Mouse (Mus musculus) lung, adult 2 months (tissue): ENCODE measurements around the gene Spsb4.

Experiments
- CTCF ChIP-seq: fragments of 200-500 bp; IDR thresholded peaks from 2 replicates; pipeline ENCODE4 v1.5.1; 2011; ENCODE audit warnings: mild to moderate bottlenecking, low read length, control low read depth; ENCODE audit not compliant: insufficient read depth
- POLR2A ChIP-seq: fragments of 200-500 bp; IDR thresholded peaks from 2 replicates; pipeline ENCODE4 v1.6.1; 2011; ENCODE audit warnings: low read depth, mild to moderate bottlenecking, control low read depth, low read length, borderline replicate concordance; ENCODE audit errors: extremely low read depth

DNA sequence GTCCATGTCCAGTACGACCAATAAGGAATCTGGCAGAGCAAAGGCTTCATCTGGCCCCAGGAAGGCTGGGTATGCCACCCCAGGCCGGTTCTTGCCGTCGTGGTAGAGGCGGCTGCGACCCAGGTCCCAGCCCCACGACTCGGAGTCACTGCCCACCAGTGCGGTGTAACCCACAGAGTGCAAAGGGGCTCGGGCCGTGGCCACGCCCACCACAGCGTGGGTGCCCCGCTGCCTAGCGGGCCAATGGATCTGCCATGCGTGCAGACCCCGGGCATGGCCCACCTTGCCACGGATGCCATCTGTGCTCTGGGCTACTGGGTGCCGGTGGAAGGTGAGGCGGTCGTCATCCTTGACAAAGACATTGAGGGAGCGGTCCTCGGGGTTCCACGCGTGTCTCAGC, 22.9 kb downstream of the Spsb4 start:
- TF ChIP-seq CTCF (no peak), POLR2A (no peak)
